Mouse (Mus musculus): ENCODE measurements at regions not wholly inside any gene's neighbourhood (a gene's known extent, or its start where the extent isn't known, plus 50 kb on each side); places are given as distances from the start of the nearest gene placed in this dataset.
A peak's percentile ranks its signal among the peaks of the same experiment; 100 is the strongest.

GRCm38 (mm10) chrX:111052943-111053342 is 57.3 kb upstream of the Cylc1 start:
- Histone ChIP-seq H3K4me3 (ENCODE audit: low read depth, low read length) (no peak overlapping the region), H3K36me3 (replicated peaks; ENCODE audit: insufficient read depth, low read length) (no peaks in the 10 kb centered on the region), H3K4me1 (ENCODE audit: insufficient read depth) (no peaks in the 10 kb centered on the region), H3K9me3 (ENCODE audit: low read length) (no peaks in the 10 kb centered on the region), H3K9ac (replicated peaks) (no peak overlapping the region), H3K27ac (ENCODE audit: low read depth) (no peak overlapping the region), H3K27me3 (ENCODE audit: insufficient read depth, low read length) (no peaks in the 10 kb centered on the region), H3K4me2 (ENCODE audit: low read depth, low read length) (no peak overlapping the region)
- no peak for DNase-seq
- TF ChIP-seq CTCF (IDR thresholded peaks at IDR 0.05; ENCODE audit: low read depth): 0 out of 2 replicates have a peak, but pooled peaks have one; percentile 19
- TF ChIP-seq EP300 (IDR thresholded peaks at IDR 0.05; ENCODE audit: low read depth): no peak
- WGBS (ENCODE audit: insufficient replicate concordance): 25% methylated on average over 3 of the region's 3 CpGs
- ATAC-seq: no peak

All from liver, postnatal 0 days (tissue).